Mouse (Mus musculus) retina, embryonic 14.5 days (tissue): ENCODE results near the gene Cdc25b.
A peak's percentile ranks its signal among the peaks of the same experiment; 100 is the strongest.
"Not testable (repeated sequence)": the region's sequence is repeated elsewhere in the genome, so short reads cannot be mapped to it uniquely, and the experiment has no call there.

Experiments
- DNase-seq: peaks from one replicate; pipeline ENCODE4 v3.0.0-alpha.2; 2015; ENCODE audit warnings: low spot score

The Cdc25b gene

GRCm38 (mm10) chr2:131196606-131197316 lies 10.0 kb downstream of the Cdc25b start:
- DNase-seq: no peak

GRCm38 (mm10) chr2:131200710-131201109 lies 14.0 kb downstream of the Cdc25b start:
- no peak for DNase-seq

GRCm38 (mm10) chr2:131201262-131201661 lies 14.5 kb downstream of the Cdc25b start:
- no peak for DNase-seq

- no peak for DNase-seq
Measured at GRCm38 (mm10) chr2:131203816-131204409, 17.2 kb downstream of the Cdc25b start.

DNA sequence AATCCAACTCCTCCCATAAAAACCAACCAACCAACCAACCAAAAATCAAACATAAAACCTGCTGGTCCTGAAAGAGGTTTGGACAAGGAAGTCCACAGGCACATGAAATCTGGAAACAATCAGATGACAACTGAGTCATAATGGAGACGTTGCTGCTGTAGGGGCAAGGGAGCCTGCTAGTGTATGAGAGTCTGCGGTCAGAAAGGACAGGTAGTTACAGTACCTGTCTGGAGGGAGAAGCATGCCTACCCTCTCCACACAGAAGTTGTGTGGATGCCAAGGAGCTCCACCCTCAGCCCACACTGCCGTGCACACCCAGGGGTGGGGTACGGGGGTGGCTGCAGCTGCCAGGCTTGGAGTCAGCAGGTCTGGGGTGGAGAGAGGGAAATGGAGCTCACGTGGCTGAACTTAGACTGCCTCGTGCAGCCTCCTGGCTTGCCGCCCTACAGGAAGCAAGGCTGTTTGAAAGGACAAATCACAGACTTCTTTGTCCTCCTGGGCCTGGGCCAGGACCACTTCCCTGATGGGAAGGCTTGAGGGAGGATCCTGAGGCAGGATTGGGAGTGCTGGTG lies 17.7 kb downstream of the Cdc25b start:
- no peak for DNase-seq

- DNase-seq: no peak
Measured at GRCm38 (mm10) chr2:131205521-131206182, 18.9 kb downstream of the Cdc25b start.

DNA sequence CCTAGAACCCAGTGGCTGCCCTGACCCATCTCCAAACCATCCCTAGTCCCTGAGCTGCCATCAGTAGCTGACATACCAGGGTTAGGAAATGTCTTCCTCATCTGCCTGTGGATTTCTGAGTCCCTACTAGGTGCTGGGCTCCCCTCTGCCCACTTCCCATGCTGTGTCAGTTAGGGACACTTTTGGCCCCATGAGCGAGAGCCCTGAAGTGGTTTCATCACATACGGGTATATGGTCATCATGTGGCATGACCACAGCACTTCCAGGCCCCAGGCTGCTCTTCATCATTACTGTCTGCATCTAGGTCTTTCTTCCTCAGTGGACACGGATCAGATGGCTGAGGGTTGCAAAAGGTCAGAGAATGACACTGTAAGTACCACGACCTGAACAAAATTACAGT lies 20.0 kb downstream of the Cdc25b start, which contains the start of gene Ap5s1:
Gene Ap5s1, plus strand, starts transcription at position 301 of the 400 bp plus-strand sequence.
- no peak for DNase-seq

GRCm38 (mm10) chr2:131208356-131208755 lies 21.6 kb downstream of the Cdc25b start:
- no peak for DNase-seq

- no peak for DNase-seq
Measured at GRCm38 (mm10) chr2:131209125-131209795, 22.5 kb downstream of the Cdc25b start.

- DNase-seq: peak; percentile 94
Measured at GRCm38 (mm10) chr2:131209969-131210792, 23.4 kb downstream of the Cdc25b start.

DNA sequence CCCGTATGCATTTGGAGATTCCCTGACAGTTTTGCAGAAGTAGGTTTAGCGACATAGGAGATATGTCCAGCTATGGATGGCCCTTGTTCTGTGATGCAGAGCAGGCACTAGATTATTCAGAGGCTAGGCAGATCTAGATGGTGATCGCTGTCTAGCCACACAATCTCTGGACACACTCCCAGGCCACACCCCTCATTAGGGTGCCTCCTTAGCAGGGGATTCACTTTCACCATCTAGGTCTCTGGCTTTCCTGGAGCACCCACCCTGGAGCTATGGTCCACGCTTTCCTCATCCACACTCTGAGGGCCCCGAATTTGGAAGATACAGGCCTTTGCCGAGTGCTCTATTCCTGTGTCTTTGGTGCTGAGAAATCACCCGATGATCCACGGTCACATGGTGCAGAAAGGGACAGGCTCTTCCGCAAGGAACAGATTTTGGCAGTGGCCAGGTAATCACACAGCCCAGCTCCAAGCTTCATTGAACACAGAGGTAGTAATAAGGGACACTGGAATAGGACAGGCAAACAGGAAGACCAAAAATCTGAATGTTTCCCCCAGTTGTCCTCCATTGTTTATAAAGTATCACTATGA lies 24.4 kb downstream of the Cdc25b start:
- no peak for DNase-seq

DNA sequence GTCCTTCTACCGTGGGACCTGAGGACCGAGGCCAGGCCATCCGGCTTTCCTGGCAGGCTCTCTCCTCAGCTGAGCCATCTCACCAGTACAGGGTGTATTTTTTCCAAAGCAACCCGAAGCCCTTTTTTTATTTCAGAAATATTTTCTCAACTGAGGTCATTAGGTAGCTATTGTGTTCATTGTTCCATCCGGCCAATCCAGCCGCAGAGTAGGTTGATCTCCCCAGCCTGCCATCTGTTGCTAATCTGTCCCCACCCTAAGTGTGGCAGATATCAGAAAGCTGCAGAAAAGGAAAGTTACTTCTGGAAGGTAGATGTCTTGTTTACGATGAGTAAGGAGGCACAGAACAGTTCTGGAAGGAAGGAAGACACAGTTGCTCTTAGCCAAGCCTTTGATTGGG lies 27.0 kb downstream of the Cdc25b start:
- no peak for DNase-seq

DNA sequence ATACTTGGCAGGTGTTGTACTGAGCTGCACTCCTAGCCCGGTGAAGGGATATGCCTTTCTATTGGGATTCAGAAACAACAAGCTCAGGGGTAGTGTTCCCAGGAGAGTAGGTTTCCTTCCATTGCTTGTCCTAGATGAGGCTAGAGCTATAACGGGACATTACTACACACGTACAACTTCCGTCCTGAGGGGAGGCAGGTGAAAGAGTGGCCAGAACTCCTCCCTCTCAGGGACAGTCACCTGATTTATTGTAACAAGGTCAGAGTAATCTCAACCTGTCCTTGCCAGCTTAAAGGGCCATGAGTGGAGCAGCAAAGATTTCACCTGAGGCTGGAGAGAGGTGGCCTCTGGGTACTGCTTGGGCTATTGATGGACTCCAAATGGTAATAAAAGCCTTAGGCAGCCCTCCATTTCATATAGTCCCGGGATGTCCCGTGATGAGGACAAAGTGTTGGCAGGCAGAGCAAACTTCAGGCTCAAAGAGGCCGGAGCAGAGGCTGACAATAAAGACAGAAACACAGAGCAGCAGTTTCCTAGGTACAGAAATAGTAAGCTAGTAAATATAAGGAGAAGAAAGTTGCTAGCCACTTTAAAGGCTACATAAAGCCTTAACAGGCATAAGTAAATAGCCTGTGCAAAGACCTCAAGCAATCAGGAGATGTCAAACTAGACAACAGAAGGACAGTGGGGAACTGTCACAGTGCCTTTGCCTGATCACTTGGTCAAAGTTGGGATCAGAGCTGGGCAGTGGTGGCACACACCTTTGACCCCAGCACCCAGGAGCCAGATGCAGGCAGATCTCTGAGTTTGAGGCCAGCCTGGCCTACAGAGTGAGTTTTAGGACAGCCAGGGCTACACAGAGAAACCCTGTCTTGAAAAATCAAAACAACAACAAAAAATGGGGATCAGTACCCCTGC lies 29.5 kb downstream of the Cdc25b start:
- DNase-seq: no peak

GRCm38 (mm10) chr2:131220030-131220429 lies 33.3 kb downstream of the Cdc25b start:
- DNase-seq: no peak

GRCm38 (mm10) chr2:131221853-131222515 lies 35.2 kb downstream of the Cdc25b start:
- DNase-seq: no peak

GRCm38 (mm10) chr2:131222562-131222961 lies 35.8 kb downstream of the Cdc25b start:
- DNase-seq: no peak

GRCm38 (mm10) chr2:131223569-131223968 lies 36.8 kb downstream of the Cdc25b start:
- no peak for DNase-seq

GRCm38 (mm10) chr2:131225178-131225577 lies 38.4 kb downstream of the Cdc25b start:
- DNase-seq: no peak

GRCm38 (mm10) chr2:131226669-131227068 lies 39.9 kb downstream of the Cdc25b start:
- not testable (repeated sequence) for DNase-seq
